Mouse (Mus musculus): ENCODE measurements around the gene B4galnt2. TPM values are rescaled to one million over a fixed set of nuclear protein-coding genes. Genes with fewer than 3 reads are reported as not detected.

Gene B4galnt2
- total RNA-seq, 2 experiments from 2014 or later, result not detected

DNA sequence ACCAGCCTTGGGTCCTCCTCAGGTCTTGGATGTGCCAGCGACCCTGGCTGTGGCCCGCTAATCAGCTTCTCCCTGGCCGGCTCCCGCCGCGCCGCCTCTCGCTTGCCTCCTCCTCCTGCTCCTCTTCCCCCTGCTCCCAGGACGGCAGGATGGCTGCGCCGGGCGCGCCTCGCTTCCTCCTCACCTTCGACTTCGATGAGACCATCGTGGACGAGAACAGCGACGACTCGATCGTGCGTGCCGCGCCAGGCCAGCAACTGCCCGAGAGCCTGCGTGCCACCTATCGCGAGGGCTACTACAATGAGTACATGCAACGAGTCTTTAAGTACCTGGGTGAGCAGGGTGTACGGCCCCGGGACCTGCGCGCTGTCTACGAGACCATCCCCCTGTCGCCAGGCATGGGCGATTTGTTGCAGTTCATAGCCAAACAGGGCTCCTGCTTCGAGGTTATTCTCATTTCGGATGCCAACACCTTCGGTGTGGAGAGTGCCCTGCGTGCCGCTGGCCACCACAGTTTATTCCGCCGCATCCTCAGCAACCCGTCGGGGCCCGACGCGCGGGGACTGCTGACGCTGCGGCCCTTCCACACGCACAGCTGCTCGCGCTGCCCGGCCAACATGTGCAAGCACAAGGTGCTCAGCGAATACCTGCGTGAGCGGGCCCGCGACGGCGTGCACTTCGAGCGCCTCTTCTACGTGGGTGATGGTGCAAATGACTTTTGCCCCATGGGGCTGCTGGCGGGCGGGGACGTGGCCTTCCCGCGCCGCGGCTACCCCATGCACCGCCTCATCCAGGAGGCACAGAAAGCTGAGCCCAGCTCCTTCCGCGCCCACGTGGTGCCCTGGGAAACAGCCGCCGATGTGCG is 84.0 kb downstream of the B4galnt2 start:
- intact Hi-C loops (cut with DNase I), result no loop called here

DNA sequence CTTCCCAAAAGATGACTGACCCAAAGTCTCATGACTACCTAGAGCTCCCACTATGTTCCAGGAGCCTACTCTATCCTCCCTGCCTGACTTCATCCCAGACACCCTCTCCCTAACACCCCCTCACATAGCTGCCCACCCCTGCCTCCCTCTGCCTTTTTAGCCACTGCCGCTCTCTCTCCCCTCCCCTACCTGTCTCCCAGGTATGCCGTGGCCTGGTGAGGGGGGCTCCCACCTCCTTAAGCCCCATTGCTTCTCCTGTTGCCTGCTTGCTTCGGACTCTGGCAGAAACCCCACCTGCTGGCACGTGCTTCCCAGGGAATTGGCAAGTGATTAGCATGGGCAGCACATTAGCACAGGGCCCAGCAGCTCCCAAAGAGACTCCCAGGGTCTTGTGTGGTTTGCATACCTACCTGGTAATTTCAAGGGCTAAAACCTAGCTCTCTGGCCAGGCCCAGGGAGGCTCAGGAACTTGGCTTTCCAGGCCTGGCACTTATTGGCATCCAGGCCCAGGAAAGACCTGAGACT is 85.1 kb downstream of the B4galnt2 start:
- intact Hi-C loops (cut with DNase I), result loop anchor here (5.0 kb wide), 1 partner anchor 203 kb away; the partner anchor contains the start of gene Snf8
- no peak for DNase-seq (ENCODE audit: low spot score in 2 of 2)

More for the DNA sequence above, 84.0 kb downstream of the B4galnt2 start:
- DNase-seq (ENCODE audit: low spot score in 2 of 2), result no peak

DNA sequence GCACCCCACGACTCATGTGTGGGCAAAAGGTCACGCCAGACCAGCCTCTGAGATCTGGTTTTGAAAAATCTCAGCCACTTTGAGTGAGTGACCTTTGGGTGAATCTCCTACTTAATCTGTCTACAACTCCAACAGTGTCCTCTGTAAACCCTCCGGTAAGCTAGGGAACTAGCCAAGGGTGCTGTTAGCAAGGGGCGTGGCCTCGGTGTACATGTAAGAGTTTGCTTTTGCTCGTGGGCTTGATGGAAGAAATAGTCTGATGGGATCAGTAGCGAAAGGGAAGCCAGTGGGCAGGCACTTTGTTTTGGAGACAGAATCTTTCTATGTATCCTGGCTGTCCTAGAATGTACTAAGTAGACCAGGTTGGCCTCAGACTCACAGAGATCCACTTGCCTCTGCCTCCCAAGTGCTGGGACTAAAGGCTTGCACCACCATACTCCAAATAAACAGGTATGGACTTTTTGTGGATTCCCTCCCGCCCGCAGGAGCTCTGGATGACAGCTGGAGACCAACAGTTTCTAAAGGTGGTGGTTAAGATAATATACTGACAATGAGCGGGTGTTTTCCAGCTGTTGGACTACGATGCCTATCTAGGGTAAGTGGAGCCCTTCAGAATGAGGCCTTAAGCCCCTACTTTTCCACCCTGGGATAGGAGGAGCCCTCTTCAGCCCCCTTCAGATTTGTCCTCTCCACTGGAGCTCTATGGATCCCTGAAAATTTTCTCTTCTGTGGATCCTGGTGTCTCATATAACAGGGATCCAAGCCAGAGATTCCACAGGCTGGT is 86.3 kb downstream of the B4galnt2 start:
- intact Hi-C loops (cut with DNase I), result loop anchor here (5.0 kb wide), 1 partner anchor 204 kb away; the partner anchor contains the start of gene Snf8
- no peak for DNase-seq (ENCODE audit: low spot score in 2 of 2)

DNA sequence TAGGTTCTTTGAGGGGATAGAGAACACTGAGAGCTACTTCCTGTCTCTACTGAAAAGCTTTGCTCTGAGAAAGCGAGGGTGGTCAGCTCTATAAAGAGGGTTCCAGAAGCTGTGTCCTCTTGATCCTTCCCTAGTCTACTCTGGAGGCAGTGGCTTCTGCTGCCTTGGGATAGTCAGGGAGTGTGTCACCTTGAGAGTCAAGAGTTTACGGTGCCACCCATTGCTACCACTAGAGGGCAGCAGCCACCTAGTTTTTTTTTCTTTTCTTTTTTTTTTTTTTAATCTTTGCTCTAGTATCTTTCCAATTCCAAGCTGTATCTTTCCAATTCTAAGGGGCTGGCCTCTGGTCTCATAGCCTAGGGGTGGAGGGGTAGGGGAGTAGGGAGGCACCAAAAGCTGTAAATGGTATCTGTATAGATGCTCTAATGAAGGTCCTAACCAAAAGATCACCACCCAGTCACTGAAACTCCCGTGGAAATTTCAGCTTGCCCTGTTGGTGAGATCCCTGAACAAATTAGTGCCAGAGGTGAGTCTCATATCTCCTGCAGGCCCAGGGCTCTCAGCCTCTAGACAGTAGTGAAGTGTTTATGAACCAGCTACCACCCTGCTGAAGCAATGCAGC is 87.1 kb downstream of the B4galnt2 start:
- peak; percentile 58 to 65 for DNase-seq (ENCODE audit: low spot score in 2 of 2)
- intact Hi-C loops (cut with DNase I), result loop anchor here (5.0 kb wide), 1 partner anchor 205 kb away; the partner anchor contains the start of gene Snf8

DNA sequence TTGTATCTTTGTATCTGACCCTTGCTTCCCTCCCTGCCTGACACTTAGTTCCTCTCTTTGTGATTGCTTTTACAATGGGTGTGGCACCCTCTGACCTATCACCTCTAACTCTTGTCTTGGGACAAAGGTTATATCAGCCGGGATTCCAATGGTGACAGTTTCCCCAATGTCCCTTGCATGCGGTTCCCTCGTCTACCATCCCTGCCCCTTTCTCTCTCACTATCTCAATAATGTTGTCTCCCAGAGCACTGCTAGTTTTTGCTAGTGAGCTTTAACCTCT is 87.6 kb downstream of the B4galnt2 start:
- no peak for DNase-seq (ENCODE audit: low spot score in 2 of 2)
- intact Hi-C loops (cut with DNase I), result loop anchor here (5.0 kb wide), 1 partner anchor 205 kb away; the partner anchor contains the start of gene Snf8

DNA sequence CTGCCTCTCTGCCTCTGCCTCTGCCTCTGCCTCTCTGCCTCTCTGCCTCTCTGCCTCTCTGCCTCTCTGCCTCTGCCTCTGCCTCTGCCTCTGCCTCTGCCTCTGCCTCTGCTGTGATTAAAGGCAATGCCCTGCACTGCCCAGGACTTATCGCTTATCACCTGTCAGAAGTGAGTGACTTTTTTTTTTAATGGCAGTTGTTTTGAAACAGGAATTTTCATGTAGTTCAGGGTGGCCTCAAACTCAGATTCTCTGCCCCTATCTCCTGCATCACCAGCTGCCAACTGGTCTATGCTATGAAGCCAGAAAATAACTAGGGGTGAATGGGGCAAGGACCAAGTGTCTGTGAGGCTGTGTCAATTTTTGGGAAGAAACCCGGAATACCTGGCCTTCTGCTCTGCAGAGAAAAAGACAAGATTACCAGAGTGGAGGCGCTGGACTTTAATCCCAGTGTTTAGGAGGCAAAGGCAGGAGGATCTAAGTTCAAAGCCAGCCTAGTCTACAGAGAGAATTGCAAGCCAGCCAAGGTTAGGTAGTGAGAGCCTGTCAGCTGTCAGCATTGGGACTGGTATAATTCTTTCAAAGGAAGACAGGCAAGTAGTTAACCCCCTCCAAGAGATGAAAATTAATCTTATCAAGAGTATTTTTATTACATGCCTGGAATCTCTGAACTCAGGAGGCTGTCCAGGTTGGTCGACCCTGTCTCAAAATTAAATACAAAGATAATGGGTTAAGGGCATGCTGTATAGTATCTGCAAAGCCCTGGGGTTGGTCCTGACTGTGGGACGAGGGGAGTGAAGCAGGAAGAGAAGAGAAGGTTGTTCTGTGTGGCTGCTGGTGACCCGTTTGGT is 88.1 kb downstream of the B4galnt2 start:
- DNase-seq (ENCODE audit: low spot score in 2 of 2), result no peak
- intact Hi-C loops (cut with DNase I), result loop anchor here (5.0 kb wide), 1 partner anchor 206 kb away; the partner anchor contains the start of gene Snf8

DNA sequence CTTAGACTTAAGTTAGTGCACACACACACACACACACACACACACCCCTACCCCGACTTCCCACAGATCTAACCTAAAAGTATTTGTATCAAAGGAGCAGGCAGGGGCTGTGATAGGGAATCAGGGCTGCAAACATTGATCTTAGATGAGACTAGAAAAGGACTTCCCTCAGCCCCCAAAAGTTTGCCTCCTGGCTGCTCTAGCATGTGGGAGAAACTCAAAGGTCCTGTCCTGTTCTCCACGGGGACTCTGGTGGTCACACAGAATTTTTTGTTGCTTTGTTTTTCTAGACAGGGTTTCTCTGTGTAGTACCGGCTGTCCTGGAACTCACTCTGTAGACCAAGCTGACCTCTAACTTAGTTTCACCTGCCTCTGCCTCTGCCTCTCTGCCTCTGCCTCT is 89.1 kb downstream of the B4galnt2 start:
- intact Hi-C loops (cut with DNase I), result loop anchor here (2.0 to 5.0 kb wide), 2 partner anchors 33 to 207 kb away; partner anchors contain the start of gene Snf8
- DNase-seq (ENCODE audit: low spot score in 2 of 2), result no peak

DNA sequence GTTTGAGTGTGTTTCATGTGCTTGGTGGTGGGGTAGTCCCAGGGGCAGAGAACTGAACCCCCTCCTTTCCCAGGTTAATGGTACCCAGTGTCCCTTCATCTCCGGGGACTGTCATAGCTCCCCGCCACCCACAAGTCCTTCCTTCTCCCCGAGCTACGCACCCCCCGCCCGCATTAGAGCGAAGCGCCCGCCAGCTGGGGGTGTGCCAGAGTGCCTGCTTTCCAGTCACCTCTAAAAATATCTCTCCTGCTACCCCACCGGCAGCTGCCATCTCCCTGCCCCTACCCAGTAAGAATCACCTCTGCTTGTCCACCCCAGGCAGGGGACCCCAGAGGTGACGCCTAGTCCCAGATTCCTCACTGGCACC is 89.8 kb downstream of the B4galnt2 start:
- intact Hi-C loops (cut with DNase I), result loop anchor here (2.0 to 5.0 kb wide), 3 partner anchors 34 to 252 kb away; partner anchors contain the start of genes Atp5g1 and Snf8
- peak; percentile 66 to 69 for DNase-seq (ENCODE audit: low spot score in 2 of 2)

DNA sequence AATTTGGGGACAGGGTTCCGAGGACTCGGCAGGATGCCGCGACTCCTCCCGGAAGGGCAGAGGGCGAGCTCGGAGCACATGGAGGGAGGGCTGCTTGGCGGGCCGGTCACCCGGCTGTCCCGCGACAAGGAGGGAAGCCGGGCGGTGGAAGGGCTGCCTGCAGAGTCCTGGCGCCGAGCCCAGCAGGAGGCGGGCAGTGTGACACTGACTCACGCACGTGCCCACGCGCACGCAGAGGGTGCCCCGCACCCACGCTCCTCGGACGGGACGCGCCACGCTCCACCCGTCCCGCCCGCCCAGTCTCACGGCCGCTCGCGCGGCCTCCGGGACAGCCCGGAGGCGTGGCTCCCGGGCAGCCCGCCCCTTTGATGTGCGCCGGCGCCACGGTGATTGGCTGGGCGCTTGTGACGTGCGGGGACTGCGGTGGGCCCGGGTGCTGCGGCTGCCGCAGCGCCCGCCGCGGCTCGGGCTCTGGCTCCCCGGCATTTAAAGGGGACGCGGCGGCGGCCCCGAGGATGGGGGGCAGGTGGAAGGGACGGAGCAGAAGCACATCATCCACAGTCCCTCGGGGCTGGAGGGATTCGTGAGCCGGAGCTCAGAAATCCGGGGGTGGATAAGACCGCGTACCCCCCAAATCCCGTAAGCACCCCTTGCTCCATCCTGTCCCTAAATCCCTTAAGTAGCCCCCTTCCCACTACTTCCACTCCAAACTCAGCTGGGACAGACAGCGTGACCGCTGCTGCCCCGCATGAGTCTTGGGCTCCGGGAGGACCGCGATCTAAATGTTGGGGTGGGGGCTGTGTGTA is 90.4 kb downstream of the B4galnt2 start, which contains the start of gene Phospho1:
TSS of gene Phospho1 (plus strand) at position 429 of the 806 bp plus-strand sequence.
- DNase-seq (ENCODE audit: low spot score in 2 of 2), result peak; percentile 89 to 91
- intact Hi-C loops (cut with DNase I), result loop anchor here (2.0 to 5.0 kb wide), 2 partner anchors 35 to 253 kb away; partner anchors contain the start of gene Atp5g1

DNA sequence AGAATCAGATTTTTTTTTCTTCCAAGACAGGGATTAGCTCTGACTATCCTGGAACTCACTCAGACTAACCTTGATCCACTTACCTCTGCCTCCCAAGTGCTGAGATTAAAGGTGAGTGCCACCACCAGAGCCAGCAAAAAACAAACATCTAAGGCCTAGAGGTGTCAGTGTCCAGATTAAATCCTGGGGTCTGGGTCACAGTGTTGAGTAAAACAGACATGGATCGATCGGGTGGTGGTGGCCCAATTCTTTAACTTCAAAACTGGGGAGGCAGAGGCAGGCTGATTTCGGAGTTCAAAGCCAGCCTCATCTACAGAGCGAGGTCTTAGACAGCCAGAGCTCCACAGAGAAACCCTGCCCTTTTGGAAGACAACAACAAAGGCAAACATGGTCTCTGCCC is 92.3 kb downstream of the B4galnt2 start:
- no peak for DNase-seq (ENCODE audit: low spot score in 2 of 2)
- intact Hi-C loops (cut with DNase I), result loop anchor here (5.0 kb wide), 1 partner anchor 255 kb away; the partner anchor contains the start of gene Atp5g1

DNA sequence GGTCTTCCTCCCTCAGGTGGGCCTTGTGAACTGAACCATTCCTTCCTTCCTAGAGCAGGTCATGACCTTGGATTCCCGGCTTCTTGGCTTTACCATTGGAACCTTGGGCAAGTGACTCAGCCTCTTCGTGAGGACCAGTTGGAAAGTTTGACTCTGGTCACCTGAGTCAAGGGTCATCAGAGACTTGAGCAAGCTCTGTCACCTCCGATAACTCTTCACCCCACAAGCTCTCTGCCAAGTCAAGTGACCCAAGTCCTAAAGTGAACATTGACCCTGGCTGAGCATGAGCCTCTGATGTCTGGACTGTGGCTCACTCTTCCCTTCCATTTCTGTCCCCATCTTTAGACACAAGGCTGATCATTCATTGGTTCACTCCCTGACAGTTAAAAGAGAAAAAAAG is 93.2 kb downstream of the B4galnt2 start:
- DNase-seq (ENCODE audit: low spot score in 2 of 2), result no peak
- intact Hi-C loops (cut with DNase I), result loop anchor here (5.0 kb wide), 1 partner anchor 256 kb away; the partner anchor contains the start of gene Atp5g1

DNA sequence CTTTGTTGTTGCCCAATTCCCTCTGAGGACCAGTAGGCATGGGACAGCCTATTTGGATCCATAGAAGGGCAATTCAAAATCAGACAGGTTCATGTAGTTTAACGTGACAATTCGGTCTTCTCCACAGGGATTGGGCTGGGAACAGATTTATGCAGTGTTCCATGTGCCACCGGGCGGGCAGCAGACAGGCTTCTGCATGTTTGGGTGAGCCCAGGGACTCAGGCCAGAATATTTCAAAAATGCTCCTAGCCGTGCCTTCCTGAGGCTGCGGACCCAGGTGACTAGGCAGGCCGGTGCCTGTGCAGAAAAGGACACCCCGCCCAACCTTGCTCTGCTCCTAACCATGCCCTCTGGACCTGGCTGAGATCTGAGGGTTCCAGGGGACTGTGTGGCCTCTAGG is 95.6 kb downstream of the B4galnt2 start:
- DNase-seq (ENCODE audit: low spot score in 2 of 2), result no peak
- intact Hi-C loops (cut with DNase I), result no loop called here

Small RNAs within 50 kb of the gene (microRNA-seq; reads per million reads assigned to microRNA genes)
- not detected for gene Mir3063

Other genes starting within 250 kb of the B4galnt2 start
- 10 to 100 TPM; 67.1 to 85.8 TPM for gene Phb, start 247.9 kb downstream of the B4galnt2 start, total RNA-seq (2021)
- gene Zfp652, start 202.2 kb downstream of the B4galnt2 start, total RNA-seq (2021), result 10 to 100 TPM; 36.4 to 44.1 TPM
- gene B130006D01Rik, start 191.3 kb downstream of the B4galnt2 start, total RNA-seq (2021), result 1 to 10 TPM in 1 of 2 experiments, under 1 TPM in 1; 0.62 to 1.8 TPM
- 10 to 100 TPM; 70.8 to 84.6 TPM for gene Phospho1, start 90.4 kb downstream of the B4galnt2 start, total RNA-seq (2021)
- gene Gngt2, start 77.7 kb downstream of the B4galnt2 start, total RNA-seq (2021), result 1 to 10 TPM; 3.1 to 3.9 TPM
- 1 to 10 TPM; 5.1 to 5.3 TPM for gene Abi3, start 72.4 kb downstream of the B4galnt2 start, total RNA-seq (2021)
- under 1 TPM in 1 of 2 experiments, not detected in 1; 0.27 TPM for gene Igf2bp1, start 91.0 kb upstream of the B4galnt2 start, total RNA-seq (2021)
- not detected for gene Gip, start 109.7 kb upstream of the B4galnt2 start, total RNA-seq (2021)
- gene Snf8, start 120.0 kb upstream of the B4galnt2 start, total RNA-seq (2021), result 100 to 1,000 TPM in 1 of 2 experiments, 10 to 100 TPM in 1; 99.2 to 113 TPM
- 10 to 100 TPM; 55.4 to 56.7 TPM for gene Ube2z, start 150.5 kb upstream of the B4galnt2 start, total RNA-seq (2021)
- gene Atp5g1, start 160.8 kb upstream of the B4galnt2 start, total RNA-seq (2021), result 100 to 1,000 TPM; 349 to 383 TPM
- gene Calcoco2, start 197.1 kb upstream of the B4galnt2 start, total RNA-seq (2021), result not detected
- gene Ttll6, start 218.9 kb upstream of the B4galnt2 start, total RNA-seq (2021), result under 1 TPM in 1 of 2 experiments, not detected in 1; 0.10 TPM

Measured in left cerebral cortex, postnatal 36 days (tissue).